Mouse (Mus musculus): Measurements from ENCODE around the gene Trabd2b. TPM values are rescaled to one million over a fixed set of nuclear protein-coding genes. Genes with fewer than 3 reads are reported as not detected.

Gene Trabd2b
- total RNA-seq, 2 experiments from 2014 or later, result 1.0 to 1.8 TPM

DNA sequence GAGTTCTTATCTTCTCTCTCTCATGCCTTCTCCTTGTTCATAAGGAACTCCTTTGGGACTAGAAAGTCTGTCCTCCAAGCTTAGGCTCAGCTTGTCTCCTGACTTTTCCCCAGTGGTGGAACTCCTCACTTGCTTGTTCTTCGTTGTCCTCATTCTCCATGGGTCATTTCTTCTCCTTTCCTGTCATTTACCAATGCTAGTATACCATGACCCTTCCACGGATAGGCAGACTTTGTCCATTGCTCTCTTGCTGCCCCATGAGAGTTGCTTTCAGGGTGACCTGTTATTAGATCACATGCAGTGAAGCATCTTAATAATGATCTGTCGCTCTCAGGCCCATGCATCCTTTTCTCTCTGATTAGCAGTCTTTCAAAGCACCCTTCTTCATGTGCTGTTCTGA, 46.6 kb downstream of the Trabd2b start:
- no peak for DNase-seq

DNA sequence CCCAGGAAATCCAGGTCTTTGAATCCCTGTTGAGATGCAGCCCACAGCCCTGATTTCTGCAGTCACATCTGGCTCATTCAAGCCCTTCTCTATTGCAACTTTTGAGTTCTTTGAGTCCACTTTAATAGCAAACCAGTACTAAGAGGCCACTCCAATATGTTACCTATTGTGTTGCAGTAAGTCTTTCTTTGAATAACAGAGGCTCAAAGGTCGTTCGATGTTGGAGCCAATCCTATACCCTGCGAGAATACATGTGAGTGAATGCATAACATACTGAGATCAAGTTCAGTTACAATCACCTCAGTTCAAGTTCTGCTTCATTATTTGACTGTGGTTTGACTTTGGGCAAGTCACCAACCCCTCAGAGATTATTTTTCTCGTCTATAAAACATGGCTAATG, 47.5 kb downstream of the Trabd2b start:
- no peak for DNase-seq

DNA sequence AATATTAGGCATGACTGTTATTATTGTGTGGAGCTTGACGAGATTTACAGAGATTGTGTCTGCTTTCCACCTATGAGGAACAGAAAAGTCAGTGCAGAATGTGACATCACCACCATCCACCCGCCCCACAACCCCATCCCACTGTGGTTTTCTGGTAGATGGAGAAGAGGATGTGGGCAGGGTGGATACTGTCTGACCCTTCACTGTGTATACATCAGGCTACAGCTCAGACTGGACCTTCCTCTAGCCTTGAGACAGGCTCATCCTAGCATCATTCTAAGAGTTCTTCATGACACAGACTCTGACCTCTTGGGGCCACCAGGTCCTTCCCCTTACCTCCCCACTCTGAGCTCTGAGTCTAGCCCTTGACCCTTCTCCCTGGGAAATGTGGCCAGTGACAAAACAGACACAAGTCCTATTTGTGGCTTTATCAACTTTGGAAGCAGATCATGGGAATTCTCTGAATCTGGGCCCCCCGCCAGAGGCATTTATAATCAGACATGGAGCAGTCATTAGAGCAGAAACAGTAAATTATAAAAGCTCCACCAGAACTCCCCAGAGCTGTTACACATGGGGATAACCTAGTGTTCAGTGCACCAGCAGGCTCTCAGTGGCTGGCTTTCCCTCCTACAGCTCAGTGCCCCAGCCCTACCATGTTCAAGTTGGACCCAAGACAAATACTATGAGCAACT, 48.1 kb downstream of the Trabd2b start:
- no peak for DNase-seq

DNA sequence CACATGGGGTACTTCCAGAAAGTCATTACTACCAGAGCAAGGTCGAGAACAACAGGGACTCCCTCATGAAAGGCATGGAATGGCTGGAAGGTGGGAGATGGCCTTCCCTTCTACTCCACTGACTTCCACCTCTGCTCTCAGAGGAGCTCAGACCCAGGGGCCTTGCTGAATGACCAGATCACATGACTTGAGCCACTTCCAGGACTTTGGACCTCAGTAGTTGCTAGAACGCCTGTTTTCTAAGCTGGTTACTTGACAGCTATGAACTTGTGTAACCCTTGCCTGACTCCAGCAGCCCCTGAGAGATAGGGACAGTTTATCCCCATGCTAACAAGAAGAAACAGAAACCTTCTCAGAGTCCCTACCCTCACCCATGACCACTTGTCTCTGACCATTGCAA, 50.6 kb downstream of the Trabd2b start:
- DNase-seq, result no peak

DNA sequence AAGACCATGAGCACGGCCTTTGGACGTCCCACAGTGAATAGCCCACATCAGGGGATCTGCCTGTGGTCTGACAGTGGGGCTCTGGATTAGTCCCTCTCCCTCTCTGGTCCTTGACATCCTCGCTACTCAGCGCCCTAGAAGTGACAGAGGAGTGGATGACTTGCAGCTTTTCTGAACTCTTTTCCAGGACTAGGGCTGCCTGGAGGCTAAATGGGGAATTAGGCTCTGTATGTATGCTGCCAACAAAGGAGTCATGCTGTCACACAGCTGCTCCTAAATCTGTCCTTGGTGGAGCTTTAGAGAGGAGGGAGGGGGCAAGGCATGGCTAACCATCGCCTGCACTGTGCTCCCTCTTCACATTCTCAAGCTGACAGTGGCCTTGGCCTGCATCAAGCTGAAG, 53.1 kb downstream of the Trabd2b start:
- DNase-seq, result no peak

DNA sequence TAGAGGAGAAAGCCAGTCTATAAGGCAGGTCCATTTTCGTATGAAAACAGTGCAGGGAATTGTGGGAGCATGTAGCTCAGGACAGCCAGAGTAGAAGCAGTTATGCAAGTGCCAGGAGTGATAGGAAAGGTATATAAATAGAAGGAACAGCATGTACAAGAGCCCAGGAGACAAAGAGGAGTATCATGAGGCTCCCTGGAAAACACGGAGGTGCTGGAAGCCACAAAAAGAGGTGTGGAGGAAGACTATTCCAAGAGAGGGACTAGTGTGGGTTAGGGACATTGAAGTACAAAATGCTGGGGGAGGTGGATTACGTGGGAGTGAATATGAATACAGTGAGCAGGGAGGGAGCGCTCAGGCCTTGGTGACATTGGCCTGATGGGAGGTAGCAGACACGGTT, 53.9 kb downstream of the Trabd2b start:
- no peak for DNase-seq

DNA sequence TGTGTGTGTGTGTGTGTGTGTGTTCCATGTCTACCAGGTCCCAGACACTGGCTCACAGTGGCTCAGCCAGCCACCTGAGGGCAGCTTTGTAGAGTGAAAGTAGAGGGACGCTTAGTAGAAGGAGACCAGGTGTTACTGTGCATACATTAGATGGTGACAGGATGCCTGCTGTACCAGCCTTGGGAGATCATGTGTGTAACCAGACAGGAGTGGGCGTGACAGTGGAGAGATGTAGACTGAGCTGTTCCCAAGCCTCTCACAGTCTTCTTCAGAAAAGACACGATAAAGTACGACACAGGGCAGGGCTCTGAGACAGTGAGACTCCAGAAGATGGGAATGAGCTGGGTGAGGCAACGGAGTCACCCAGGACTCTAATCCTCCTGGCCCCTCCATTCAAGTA, 54.6 kb downstream of the Trabd2b start:
- no peak for DNase-seq

DNA sequence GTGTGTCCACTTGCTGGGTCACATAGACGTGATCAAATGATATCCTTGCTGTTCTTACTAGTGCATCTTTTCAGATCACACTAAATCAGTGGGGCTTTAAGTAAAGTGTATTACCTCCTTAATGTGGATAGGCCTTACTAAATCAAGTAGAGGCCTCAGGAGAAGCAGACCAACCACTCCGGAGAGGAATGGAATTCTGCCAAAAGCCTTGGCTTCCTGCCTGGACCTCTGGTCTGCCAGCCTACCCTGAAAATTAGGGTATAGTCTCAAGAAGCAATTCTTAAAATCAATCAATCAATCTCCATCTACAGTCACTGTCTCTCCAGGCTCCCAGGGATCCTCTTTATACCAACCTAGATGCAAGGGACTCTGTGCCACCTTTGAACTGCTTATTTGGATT, 59.1 kb downstream of the Trabd2b start:
- no peak for DNase-seq

DNA sequence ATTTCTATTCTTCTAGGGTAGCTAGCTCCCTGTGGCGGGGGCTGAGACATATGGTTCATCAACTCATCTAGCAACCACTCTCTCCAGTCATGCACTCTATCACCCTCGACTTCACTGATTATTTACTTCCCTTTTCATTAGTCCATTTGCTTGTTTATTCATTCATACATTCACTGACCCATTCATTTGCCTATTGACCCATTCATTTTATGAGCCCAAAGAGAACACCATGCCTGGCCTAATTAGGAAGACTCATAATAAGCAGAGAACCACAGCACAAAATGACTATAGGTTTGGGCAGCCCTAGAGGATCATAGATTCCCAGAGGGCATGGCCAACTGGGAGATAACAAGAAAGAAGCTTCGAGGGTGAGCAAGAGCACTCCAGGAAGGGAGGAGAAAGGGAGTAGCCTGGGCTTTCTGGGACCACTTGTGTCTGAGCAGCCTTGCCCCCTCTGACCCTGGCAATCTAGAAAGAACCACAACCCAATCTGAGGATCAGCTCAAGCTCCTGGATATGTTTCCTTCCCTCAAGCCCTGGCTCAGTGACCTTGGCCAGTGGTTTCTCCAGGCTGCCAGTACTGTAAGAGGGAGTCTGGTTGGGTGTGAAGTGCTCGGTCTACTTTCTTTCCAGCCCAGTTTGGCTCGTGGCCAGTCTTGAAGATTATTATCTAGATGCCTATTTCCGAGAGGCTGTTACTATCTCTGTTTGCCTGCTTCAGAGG, 61.0 kb downstream of the Trabd2b start:
- no peak for DNase-seq

DNA sequence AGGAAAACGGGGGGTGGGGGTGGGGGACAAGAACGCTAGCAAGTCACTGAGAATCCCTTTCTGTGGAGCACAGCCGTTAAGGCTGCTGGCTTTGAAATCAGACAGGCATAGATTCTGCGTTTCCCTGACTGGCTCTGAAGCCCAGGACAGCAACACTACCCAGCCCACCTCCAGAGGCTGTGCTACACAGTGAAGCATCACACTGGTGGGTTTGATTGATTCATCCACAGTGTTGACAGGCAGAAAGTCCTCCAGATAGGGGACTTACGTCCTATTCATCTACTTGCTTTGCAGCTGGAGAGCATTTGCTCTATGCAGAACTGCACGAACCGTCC, 61.5 kb downstream of the Trabd2b start:
- no peak for DNase-seq

DNA sequence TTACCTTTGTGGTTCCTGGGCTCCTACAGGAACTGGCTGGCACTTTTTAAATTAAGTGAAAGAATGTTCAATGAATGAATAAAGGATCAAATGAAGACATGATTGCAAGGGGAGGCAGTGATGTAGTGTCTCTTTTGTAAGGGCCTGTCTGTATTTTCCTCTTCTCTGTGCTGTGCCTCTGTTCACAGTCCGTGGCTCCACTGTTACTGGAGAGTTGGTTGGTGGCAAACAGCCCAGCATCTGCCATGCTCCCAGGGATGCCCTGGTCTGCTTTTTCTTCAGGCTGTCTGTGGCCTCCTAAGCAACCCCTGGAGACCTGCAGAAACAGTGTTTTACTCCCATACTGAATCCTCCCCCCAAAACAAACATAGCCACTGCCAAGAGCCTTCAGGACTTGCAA, 63.4 kb downstream of the Trabd2b start:
- no peak for DNase-seq

DNA sequence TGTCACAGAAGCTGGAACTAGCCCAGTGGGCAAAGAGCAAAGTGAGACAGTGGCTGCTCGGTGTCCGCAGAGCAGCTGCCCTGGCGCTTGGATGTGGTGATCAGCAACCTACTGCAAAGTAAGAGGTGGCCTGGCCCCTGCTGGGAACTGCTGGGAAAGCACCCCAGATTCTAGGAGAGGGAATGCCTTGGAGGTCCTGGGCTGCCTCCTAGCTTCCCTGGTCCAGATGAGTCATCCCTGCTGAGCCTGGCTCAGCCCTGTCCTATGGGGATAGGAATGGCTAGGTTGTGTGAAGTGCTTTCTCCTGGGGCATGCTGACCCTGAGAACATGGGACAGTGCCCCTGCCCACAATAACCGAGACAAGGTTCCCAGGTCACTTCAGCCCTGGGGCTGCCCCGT, 65.6 kb downstream of the Trabd2b start:
- no peak for DNase-seq

DNA sequence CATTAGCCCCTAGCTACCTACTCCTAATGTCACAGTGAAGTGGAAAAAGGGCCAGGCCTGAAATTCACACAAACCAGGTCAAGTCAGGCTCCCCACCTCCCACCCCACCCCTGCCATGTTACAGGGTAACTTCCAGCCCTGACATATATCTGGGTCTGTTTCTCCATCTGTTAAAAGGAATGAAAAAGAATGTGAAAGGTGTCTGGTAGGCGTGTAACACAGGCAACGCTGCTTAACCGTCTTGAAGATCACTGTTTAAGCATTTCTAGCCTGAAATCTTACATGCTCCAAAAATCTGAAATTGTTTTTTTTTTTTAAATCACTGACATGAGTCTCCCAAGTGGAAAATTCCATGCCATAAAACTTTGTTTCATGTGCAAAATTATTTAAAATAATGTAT, 69.8 kb downstream of the Trabd2b start:
- DNase-seq, result no peak

DNA sequence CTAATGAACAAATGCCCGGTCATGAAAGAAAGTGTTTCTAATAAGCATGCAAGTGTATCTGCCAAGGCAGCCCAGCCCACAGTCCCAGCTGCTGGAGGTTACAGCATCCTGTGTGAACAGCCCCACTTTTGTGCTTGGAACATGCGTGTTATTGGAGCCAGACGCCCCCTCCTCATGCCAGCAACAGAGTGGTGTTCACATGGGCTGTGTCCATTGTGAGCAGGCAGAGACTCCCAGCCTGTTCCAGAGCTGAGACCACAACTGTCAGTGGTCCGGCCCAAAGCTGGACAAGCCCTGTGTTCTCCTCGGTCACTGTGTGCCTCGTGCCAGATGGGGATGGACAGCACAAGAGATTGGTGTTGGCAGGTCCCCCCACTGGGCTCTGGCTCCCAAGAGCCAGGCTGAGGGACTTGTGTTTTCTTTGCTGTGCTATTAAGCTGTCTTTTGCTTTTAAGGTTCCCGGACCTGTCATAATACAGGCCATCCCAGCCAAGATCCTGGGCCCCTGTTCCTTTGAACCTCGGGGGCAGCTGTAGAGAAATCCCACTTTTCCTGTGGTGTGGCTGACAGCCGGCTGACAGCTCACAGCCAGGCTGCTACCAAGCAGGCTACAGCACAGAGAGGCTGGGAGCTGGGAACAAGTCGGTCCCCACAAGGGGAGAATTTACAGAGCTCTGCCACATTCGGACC, 70.7 kb downstream of the Trabd2b start:
- peak in 1 of 2 experiments; percentile 40 for DNase-seq

DNA sequence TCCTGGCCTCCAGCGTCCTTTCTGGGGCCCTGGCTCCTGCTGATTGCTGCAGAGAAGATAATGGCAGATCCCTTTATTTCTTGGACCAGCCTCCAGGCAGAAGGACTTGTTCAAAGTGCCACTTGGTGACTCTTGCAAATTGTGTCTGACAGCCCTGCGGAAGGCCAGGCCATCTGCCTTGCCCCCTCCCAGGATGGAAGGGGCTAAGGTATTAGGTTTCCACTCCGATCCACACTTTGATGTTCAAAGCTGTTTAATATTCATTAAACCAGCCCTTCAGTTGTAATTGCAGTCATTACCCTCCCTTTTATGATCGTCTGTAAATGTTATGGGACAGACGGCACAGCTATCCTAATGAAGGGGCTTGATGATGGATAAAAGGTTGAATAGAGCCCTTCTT, 75.0 kb downstream of the Trabd2b start:
- DNase-seq, result no peak

DNA sequence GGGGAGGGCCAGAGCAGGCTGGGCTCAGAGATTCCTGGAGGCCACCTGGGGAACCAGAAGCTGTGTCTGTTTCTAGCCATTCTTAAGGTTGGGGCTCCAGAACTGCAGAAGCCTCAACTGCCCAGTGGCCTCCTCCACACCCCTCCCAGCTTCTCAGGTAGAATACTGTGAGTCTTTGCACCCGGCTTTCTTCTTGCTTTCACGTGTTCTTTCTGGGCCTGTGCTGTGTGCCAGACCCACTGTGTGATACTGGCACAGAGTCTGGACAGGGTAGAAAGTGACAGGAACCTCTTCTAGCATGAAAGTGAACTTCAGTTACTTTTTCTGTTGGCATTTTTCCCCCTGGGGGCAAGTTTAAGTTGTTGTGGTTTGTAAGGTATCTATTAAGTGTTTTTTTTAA, 77.6 kb downstream of the Trabd2b start:
- no peak for DNase-seq

DNA sequence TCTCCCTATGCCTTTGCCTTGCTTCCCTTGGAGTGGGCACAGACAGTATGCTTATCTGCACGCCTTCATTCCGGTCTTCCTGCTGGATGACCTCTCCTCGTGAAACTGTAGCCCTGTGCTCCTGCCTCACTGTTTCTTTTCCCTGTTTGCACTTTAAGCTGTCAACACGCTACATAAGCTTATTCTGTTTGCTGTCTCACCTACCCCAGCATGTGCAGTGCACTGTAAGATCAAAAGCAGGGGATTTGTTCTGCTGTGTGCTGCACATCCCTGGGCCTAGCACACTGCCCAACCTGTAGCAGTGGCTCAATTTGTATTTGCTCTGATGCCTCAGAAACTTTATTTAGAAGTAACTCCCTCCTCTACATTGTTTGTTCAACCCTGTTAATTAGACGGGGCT, 79.5 kb downstream of the Trabd2b start:
- no peak for DNase-seq

DNA sequence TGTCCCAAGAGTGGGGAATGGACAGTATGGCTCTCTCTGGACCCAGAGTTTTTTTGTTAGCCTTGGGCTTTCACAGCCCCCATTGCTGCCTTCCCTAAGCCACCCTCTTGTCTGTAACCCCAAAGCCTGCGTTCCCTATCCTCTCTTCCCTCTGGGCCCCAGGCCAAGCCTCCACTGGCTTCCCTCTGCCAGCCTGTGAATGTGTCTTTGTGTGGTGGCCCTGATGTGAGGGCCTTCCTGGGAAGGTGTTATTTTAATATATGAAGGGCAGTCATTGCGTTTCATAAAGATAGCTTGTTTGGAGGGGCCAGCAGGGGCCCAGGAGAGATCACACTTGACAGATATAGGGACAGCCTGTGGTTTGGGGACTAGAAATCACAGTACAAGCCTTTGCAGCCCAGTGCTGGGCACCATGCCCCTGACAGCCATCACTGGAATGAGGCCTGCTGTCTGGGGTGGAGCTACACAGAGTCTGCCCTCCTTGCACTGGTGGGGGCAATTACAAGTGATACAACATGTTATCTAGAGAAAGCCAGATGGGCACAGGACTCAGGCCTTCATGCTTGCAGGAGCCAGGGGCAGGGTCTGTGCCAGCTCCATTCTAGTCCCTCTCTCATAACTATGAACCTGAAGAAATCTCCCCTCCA, 80.5 kb downstream of the Trabd2b start:
- no peak for DNase-seq

DNA sequence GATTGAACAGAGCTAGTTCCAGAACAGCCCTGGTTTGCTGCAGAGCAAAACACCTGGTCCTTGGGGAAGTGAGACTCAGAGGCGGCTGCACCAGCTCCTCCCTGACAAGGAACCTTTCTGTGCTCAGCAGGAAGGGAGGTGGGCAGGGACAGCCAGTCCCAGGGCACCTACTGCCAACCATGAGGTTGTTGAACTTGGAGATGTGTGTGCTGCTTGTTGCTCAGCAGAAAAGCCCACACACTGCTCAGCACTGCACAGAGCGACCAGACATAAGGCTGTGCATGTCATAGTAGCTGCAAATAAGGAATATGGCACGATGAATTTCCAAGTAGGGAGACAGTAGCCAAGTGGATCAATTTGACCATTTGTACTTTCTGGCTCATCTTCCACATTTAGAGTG, 81.2 kb downstream of the Trabd2b start:
- DNase-seq, result peak in 1 of 2 experiments; percentile 21

DNA sequence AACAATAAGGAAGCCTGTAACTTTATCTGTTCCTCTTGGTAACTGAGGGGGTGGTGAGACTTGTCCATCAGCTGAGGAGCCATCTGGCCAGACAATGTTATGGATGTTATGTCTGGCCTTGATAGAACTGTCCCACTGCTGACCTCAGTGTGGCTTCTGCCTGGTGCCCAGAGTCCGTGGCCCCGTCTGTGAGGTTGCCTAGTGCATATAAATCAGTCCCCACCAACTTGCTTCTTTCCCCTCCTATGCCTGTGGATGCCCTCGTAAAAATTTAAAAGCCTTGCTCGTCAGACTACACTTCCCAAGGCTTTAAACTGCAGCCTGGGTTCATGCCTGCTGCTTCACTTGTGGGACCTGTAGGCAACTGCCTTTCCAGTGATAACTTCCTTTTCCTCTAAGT, 85.6 kb downstream of the Trabd2b start:
- no peak for DNase-seq

DNA sequence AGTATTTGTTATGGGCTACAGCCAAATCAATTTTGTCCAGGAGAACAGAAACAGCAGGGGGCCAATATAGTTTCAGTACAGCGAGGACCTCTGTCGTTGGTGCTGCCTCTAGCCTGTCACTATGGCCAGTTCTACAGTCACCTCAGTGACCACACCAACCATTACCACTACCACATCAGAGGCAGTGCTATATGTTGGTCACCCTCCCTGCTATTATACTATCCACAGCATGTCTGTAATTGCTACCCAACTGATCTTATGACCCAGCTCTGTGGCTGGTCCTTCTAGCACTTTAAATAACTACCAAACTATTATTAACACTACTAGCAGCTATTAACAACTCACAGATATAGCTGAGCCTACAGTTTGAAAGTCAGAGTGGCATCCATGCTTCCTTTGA, 87.5 kb downstream of the Trabd2b start:
- DNase-seq, result no peak

DNA sequence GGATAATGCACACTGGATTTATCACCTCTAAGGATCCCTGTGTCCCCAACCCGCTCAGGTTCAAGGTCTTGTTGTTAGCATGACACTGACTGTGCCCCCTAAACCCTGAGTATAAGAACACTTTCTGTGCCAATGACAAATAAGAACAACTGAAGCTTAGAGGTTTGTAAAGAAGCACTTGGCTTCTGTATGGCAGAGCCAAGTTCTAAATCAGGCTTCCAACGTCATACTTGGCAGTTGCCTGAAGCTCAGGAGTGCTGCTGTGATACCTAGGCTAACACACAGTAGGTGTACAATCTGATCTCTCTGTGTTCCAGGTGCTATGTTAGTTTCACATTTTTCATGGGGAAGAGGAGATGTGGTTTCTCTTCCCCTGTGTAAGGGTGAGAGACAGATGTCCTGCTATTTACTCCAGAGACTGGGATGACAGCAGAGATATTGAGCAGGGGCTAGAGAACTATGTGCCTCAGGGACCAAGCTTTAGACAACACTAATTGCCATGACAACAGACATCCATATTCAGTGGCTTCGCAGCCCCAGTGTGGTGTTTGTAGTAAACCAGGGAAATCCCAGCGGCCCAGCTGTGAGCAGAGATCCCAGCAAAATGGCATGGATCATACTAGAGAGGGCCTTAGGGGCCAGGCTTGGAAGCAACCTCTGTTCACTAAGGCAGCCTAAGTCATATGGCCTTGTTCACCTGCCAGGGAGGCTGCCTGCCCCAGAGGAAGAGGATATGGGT, 89.3 kb downstream of the Trabd2b start:
- DNase-seq, result no peak

DNA sequence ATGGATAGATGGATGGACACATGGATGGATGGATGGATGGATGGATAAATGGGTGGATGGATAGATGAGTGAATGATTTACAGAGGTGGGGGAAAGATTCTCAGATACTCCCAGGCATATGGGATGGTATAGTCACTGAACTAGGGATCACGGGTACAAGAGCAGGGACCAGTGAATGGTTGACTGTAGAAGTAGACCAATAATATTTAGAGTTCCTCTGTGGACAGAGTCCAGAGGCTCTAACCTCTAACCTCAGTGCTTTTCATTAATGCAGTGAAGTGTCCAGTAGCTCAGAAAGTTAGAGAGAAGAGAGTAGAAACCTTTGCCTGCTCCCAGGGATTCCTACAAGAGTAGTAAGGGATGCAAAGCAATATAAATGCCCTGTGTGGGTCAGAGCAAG, 93.1 kb downstream of the Trabd2b start:
- DNase-seq, result no peak

Measured in layer of hippocampus, postnatal 36 days (tissue).